Mouse (Mus musculus) adrenal gland (tissue): ENCODE data around the gene Anapc11.

Experiments
- intact Hi-C: fragments of 180-260 bp; cut with DNase I; formaldehyde crosslinking; loops from one replicate; pipeline ENCODE4 v1.15.1; 2025

The Anapc11 gene

GRCm38 (mm10) chr11:120624680-120625111, 26.5 kb downstream of the Anapc11 start:
- intact Hi-C loops, result loop anchor here (2.0 kb wide), 1 partner anchor 88 kb away; the partner anchor contains the start of genes Cenpx and Lrrc45

GRCm38 (mm10) chr11:120625152-120625775, 27.0 kb downstream of the Anapc11 start, which contains the start of gene Sirt7:
Gene Sirt7 (minus strand): TSS chr11:120625240.
- intact Hi-C loops, result loop anchor here (2.0 kb wide), 1 partner anchor 88 kb away; the partner anchor contains the start of genes Cenpx and Lrrc45

- intact Hi-C loops, result no loop called here
Measured at GRCm38 (mm10) chr11:120626785-120627467, 28.7 kb downstream of the Anapc11 start.

- intact Hi-C loops, result no loop called here
Measured at GRCm38 (mm10) chr11:120627468-120628300, 29.5 kb downstream of the Anapc11 start.

- intact Hi-C loops, result no loop called here
Measured at GRCm38 (mm10) chr11:120628601-120629340, 30.6 kb downstream of the Anapc11 start.

GRCm38 (mm10) chr11:120629341-120629730, 31.1 kb downstream of the Anapc11 start:
- intact Hi-C loops, result no loop called here

GRCm38 (mm10) chr11:120629911-120630310, 31.7 kb downstream of the Anapc11 start:
- intact Hi-C loops, result no loop called here

GRCm38 (mm10) chr11:120630401-120630871, 32.2 kb downstream of the Anapc11 start:
- intact Hi-C loops, result no loop called here

GRCm38 (mm10) chr11:120630881-120631725, 32.9 kb downstream of the Anapc11 start:
- intact Hi-C loops, result no loop called here

- intact Hi-C loops, result no loop called here
Measured at GRCm38 (mm10) chr11:120631726-120632448, 33.7 kb downstream of the Anapc11 start.

- intact Hi-C loops, result no loop called here
Measured at GRCm38 (mm10) chr11:120632559-120633519, 34.6 kb downstream of the Anapc11 start.

- intact Hi-C loops, result no loop called here
Measured at GRCm38 (mm10) chr11:120633520-120634343, 35.5 kb downstream of the Anapc11 start, which contains the start of gene Mafg. Gene Mafg (minus strand): TSS chr11:120633600.

- intact Hi-C loops, result no loop called here
Measured at GRCm38 (mm10) chr11:120634810-120635209, 36.6 kb downstream of the Anapc11 start.

GRCm38 (mm10) chr11:120641255-120641654, 43.0 kb downstream of the Anapc11 start:
- intact Hi-C loops, result no loop called here

- intact Hi-C loops, result no loop called here
Measured at GRCm38 (mm10) chr11:120641869-120642268, 43.6 kb downstream of the Anapc11 start.

GRCm38 (mm10) chr11:120642939-120643600, 44.8 kb downstream of the Anapc11 start:
- intact Hi-C loops, result no loop called here

- intact Hi-C loops, result no loop called here
Measured at GRCm38 (mm10) chr11:120643601-120643987, 45.4 kb downstream of the Anapc11 start, which contains the start of gene Pycr1. Gene Pycr1 (minus strand): TSS chr11:120643769.
